Mouse (Mus musculus): Measurements from ENCODE around the gene BC049715. TPM values are rescaled to one million over a fixed set of nuclear protein-coding genes. Genes with fewer than 3 reads are reported as not detected.
"Not testable (repeated sequence)": the region's sequence is repeated elsewhere in the genome, so short reads cannot be mapped to it uniquely, and the experiment has no call there.

BC049715 gene
- polyA plus RNA-seq, 1 experiment from 2014 or later = 1.8 TPM

- Histone ChIP-seq H3K9ac (ENCODE audit: low read depth, low read length) (no peak overlapping the region), H3K27me3 (replicated peaks; ENCODE audit: control insufficient read depth, insufficient read depth, low read length) (no peaks in the 10 kb centered on the region), H3K4me1 (replicated peaks; ENCODE audit: control insufficient read depth, insufficient read depth, low read length) (no peaks in the 10 kb centered on the region), H3K36me3 (ENCODE audit: control insufficient read depth, insufficient read depth) (no peaks in the 10 kb centered on the region), H3K27ac (ENCODE audit: low read depth, low read length) (no peak overlapping the region), H3K4me2 (replicated peaks; ENCODE audit: low read depth) (no peak overlapping the region), H3K4me3 (ENCODE audit: low read depth, low read length) (no peak overlapping the region), H3K9me3 (ENCODE audit: control insufficient read depth) (no peaks in the 10 kb centered on the region)
- no peak for ATAC-seq
- WGBS = 93% methylated on average over 6 of the region's 6 CpGs
- TF ChIP-seq CTCF (IDR thresholded peaks at IDR 0.05; ENCODE audit: low read depth) = no peak
These were observed 56.5 kb downstream of the BC049715 start for GRCm38 (mm10) chr6:136883961-136884360.

- H3K9me3 ChIP-seq (ENCODE audit: control insufficient read depth); H3K27me3 ChIP-seq (replicated peaks; ENCODE audit: control insufficient read depth, insufficient read depth, low read length); H3K4me2 ChIP-seq (replicated peaks; ENCODE audit: low read depth); H3K27ac ChIP-seq (ENCODE audit: low read depth, low read length); H3K9ac ChIP-seq (ENCODE audit: low read depth, low read length); ATAC-seq; H3K4me3 ChIP-seq (ENCODE audit: low read depth, low read length); H3K4me1 ChIP-seq (replicated peaks; ENCODE audit: control insufficient read depth, insufficient read depth, low read length); H3K36me3 ChIP-seq (ENCODE audit: control insufficient read depth, insufficient read depth): not testable (repeated sequence)
- WGBS = 55% methylated on average over 1 of the region's 1 CpGs
These were observed 57.3 kb downstream of the BC049715 start for GRCm38 (mm10) chr6:136884766-136885165.

- no peak overlapping the region for H3K4me2 ChIP-seq (replicated peaks; ENCODE audit: low read depth)
- no peaks in the 10 kb centered on the region for H3K9me3 ChIP-seq (ENCODE audit: control insufficient read depth)
- no peaks in the 10 kb centered on the region for H3K27me3 ChIP-seq (replicated peaks; ENCODE audit: control insufficient read depth, insufficient read depth, low read length)
- WGBS = 32% methylated on average over 9 of the region's 9 CpGs
- no peak for TF ChIP-seq CTCF (IDR thresholded peaks at IDR 0.05; ENCODE audit: low read depth)
- H3K9ac ChIP-seq (ENCODE audit: low read depth, low read length) = no peak overlapping the region
- H3K27ac ChIP-seq (ENCODE audit: low read depth, low read length) = no peak overlapping the region
- no peak for ATAC-seq
- H3K4me1 ChIP-seq (replicated peaks; ENCODE audit: control insufficient read depth, insufficient read depth, low read length) = no peaks in the 10 kb centered on the region
- H3K4me3 ChIP-seq (ENCODE audit: low read depth, low read length) = no peak overlapping the region
- no peaks in the 10 kb centered on the region for H3K36me3 ChIP-seq (ENCODE audit: control insufficient read depth, insufficient read depth)
These were observed 60.4 kb downstream of the BC049715 start for GRCm38 (mm10) chr6:136887854-136888253.

GRCm38 (mm10) chr6:136889067-136889466 lies 61.6 kb downstream of the BC049715 start:
- H3K27me3 ChIP-seq (replicated peaks; ENCODE audit: control insufficient read depth, insufficient read depth, low read length) = no peaks in the 10 kb centered on the region

GRCm38 (mm10) chr6:136889554-136889953 lies 62.1 kb downstream of the BC049715 start:
- Histone ChIP-seq H3K4me3 (ENCODE audit: low read depth, low read length) (no peak overlapping the region), H3K4me1 (replicated peaks; ENCODE audit: control insufficient read depth, insufficient read depth, low read length) (no peaks in the 10 kb centered on the region), H3K9ac (ENCODE audit: low read depth, low read length) (no peak overlapping the region), H3K4me2 (replicated peaks; ENCODE audit: low read depth) (no peak overlapping the region), H3K27me3 (replicated peaks; ENCODE audit: control insufficient read depth, insufficient read depth, low read length) (no peaks in the 10 kb centered on the region), H3K36me3 (ENCODE audit: control insufficient read depth, insufficient read depth) (no peaks in the 10 kb centered on the region), H3K9me3 (ENCODE audit: control insufficient read depth) (no peaks in the 10 kb centered on the region), H3K27ac (ENCODE audit: low read depth, low read length) (no peak overlapping the region)
- WGBS = 90% methylated on average over 6 of the region's 6 CpGs
- TF ChIP-seq CTCF (IDR thresholded peaks at IDR 0.05; ENCODE audit: low read depth) = no peak
- no peak for ATAC-seq

More at GRCm38 (mm10) chr6:136889067-136889466, 61.6 kb downstream of the BC049715 start:
- Histone ChIP-seq H3K9ac (ENCODE audit: low read depth, low read length) (no peak overlapping the region), H3K27ac (ENCODE audit: low read depth, low read length) (no peak overlapping the region), H3K9me3 (ENCODE audit: control insufficient read depth) (no peaks in the 10 kb centered on the region), H3K4me2 (replicated peaks; ENCODE audit: low read depth) (no peak overlapping the region), H3K4me1 (replicated peaks; ENCODE audit: control insufficient read depth, insufficient read depth, low read length) (no peaks in the 10 kb centered on the region), H3K36me3 (ENCODE audit: control insufficient read depth, insufficient read depth) (no peaks in the 10 kb centered on the region), H3K4me3 (ENCODE audit: low read depth, low read length) (no peak overlapping the region)
- ATAC-seq = no peak
- TF ChIP-seq CTCF (IDR thresholded peaks at IDR 0.05; ENCODE audit: low read depth) = no peak
- WGBS = 90% methylated on average over 6 of the region's 6 CpGs

Small RNAs within 50 kb of the gene (microRNA-seq; reads per million reads assigned to microRNA genes)
- not detected for gene Gm44364

Other genes with a start within 250 kb of the BC049715 start
- gene Plbd1, start 165.7 kb upstream of the BC049715 start, polyA plus RNA-seq (2015; fragmentation: Nextera tagmentation; extraction: Ambion mirVana) = 108 and 116 TPM in 2 replicates
- gene Gucy2c, start 45.9 kb upstream of the BC049715 start, polyA plus RNA-seq (2015; fragmentation: Nextera tagmentation; extraction: Ambion mirVana) = 78.4 and 90.9 TPM in 2 replicates
- gene Hist4h4, start 23.2 kb upstream of the BC049715 start, polyA plus RNA-seq (2015; fragmentation: Nextera tagmentation; extraction: Ambion mirVana) = 0.46 and 0.76 TPM in 2 replicates
- 231 and 241 TPM in 2 replicates for gene H2afj, start 19.4 kb upstream of the BC049715 start, polyA plus RNA-seq (2015; fragmentation: Nextera tagmentation; extraction: Ambion mirVana)
- 41.4 and 45.2 TPM in 2 replicates for gene Wbp11, start 607 bp downstream of the BC049715 start, polyA plus RNA-seq (2015; fragmentation: Nextera tagmentation; extraction: Ambion mirVana)
- gene Smco3, start 7.8 kb downstream of the BC049715 start, polyA plus RNA-seq (2015; fragmentation: Nextera tagmentation; extraction: Ambion mirVana) = 0.76 and 1.3 TPM in 2 replicates
- 0.55 and 0.64 TPM in 2 replicates for gene Art4, start 30.1 kb downstream of the BC049715 start, polyA plus RNA-seq (2015; fragmentation: Nextera tagmentation; extraction: Ambion mirVana)
- gene Mgp, start 48.2 kb downstream of the BC049715 start, polyA plus RNA-seq (2015; fragmentation: Nextera tagmentation; extraction: Ambion mirVana) = 74.8 and 76.7 TPM in 2 replicates
- gene Erp27, start 94.6 kb downstream of the BC049715 start, polyA plus RNA-seq (2015; fragmentation: Nextera tagmentation; extraction: Ambion mirVana) = 0.48 and 0.68 TPM in 2 replicates
- gene Pde6h, start 96.2 kb downstream of the BC049715 start, polyA plus RNA-seq (2015; fragmentation: Nextera tagmentation; extraction: Ambion mirVana) = 0.44 TPM in 1 of 2 replicates, not detected in the other
- gene Arhgdib, start 114.3 kb downstream of the BC049715 start, polyA plus RNA-seq (2015; fragmentation: Nextera tagmentation; extraction: Ambion mirVana) = 22.2 and 22.6 TPM in 2 replicates